Mouse (Mus musculus) neutrophil, adult 65 days (primary cell): Measurements from ENCODE around the gene Olfr222. TPM values are rescaled to one million over a fixed set of nuclear protein-coding genes. Genes with fewer than 3 reads are reported as not detected.

ENCODE experiments used
- total RNA-seq: library from RNA; stranded (reverse); gene quantifications from 2 replicates; pipeline ENCODE4 v1.2.4, GENCODE M21; 2023

Olfr222 gene
- total RNA-seq, result not detected in 2 replicates

GRCm38 (mm10) chr11:59576135-59576534 lies at the start of gene Olfr222:
Olfr222 (minus strand) TSS chr11:59576235.

GRCm38 (mm10) chr11:59593189-59593588 lies 17.2 kb upstream of the Olfr222 start, which contains the start of gene Olfr223:
Olfr223 (minus strand) TSS chr11:59593289.

GRCm38 (mm10) chr11:59541324-59541723 lies 34.7 kb downstream of the Olfr222 start, which contains the start of gene Nlrp3:
Nlrp3 (plus strand) TSS chr11:59541568.

GRCm38 (mm10) chr11:59526472-59527080 lies 49.5 kb downstream of the Olfr222 start, which contains the start of gene Zkscan17:
Zkscan17 (minus strand) TSS chr11:59526751.

Other genes starting within 250 kb of the Olfr222 start
- gene Prss38, start 200.6 kb downstream of the Olfr222 start, total RNA-seq, result not detected in 2 replicates
- 0.77 and 1.1 TPM in 2 replicates for gene Jmjd4, start 126.2 kb downstream of the Olfr222 start, total RNA-seq
- gene Snap47, start 125.0 kb downstream of the Olfr222 start, total RNA-seq, result 1.9 and 3.1 TPM in 2 replicates
- 0.22 and 0.29 TPM in 2 replicates for gene Zfp867, start 103.8 kb downstream of the Olfr222 start, total RNA-seq
- gene Zkscan17, start 49.5 kb downstream of the Olfr222 start, total RNA-seq, result 8.4 and 9.8 TPM in 2 replicates
- gene Nlrp3, start 34.7 kb downstream of the Olfr222 start, total RNA-seq, result 522 and 613 TPM in 2 replicates
- not detected in 2 replicates for gene Olfr223, start 17.1 kb upstream of the Olfr222 start, total RNA-seq
- gene Mprip, start 85.1 kb upstream of the Olfr222 start, total RNA-seq, result 51.4 and 61.7 TPM in 2 replicates
- gene Pld6, start 211.4 kb upstream of the Olfr222 start, total RNA-seq, result 0.35 TPM in 1 of 2 replicates, not detected in the other
- gene Flcn, start 233.8 kb upstream of the Olfr222 start, total RNA-seq, result 66.4 and 86.1 TPM in 2 replicates